Mouse (Mus musculus): Measurements from ENCODE around the gene Cep104. TPM values are rescaled to one million over a fixed set of nuclear protein-coding genes. Genes with fewer than 3 reads are reported as not detected.

Cep104 gene
- polyA plus RNA-seq, 1 experiment from 2014 or later, result 21.4 TPM

- Histone ChIP-seq H3K27ac (ENCODE audit: low read depth) (no peak overlapping the region), H3K9me3 (ENCODE audit: low read depth, low read length) (no peaks in the 10 kb centered on the region), H3K4me3 (ENCODE audit: low read depth, low read length) (no peak overlapping the region), H3K4me1 (ENCODE audit: insufficient read depth) (no peaks in the 10 kb centered on the region), H3K36me3 (ENCODE audit: insufficient read depth) (no peaks in the 10 kb centered on the region), H3K4me2 (no peak overlapping the region), H3K27me3 (ENCODE audit: insufficient read depth, low read length) (0 out of 2 replicates have a peak, but pooled peaks cover 2% of the 10 kb centered on the region), H3K9ac (no peak overlapping the region)
- no peak for DNase-seq
- TF ChIP-seq CTCF (IDR thresholded peaks at IDR 0.05; ENCODE audit: low read depth), result no peak
- 71% methylated on average over 2 of the region's 2 CpGs for WGBS
- ATAC-seq (ENCODE audit: insufficient read depth), result no peak
These were observed 24.6 kb upstream of the Cep104 start for GRCm38 (mm10) chr4:153950372-153950771.

- Histone ChIP-seq H3K4me1 (ENCODE audit: insufficient read depth) (no peaks in the 10 kb centered on the region), H3K9me3 (ENCODE audit: low read depth, low read length) (no peaks in the 10 kb centered on the region), H3K4me2 (no peak overlapping the region), H3K36me3 (ENCODE audit: insufficient read depth) (no peaks in the 10 kb centered on the region), H3K9ac (no peak overlapping the region), H3K27ac (ENCODE audit: low read depth) (no peak overlapping the region), H3K4me3 (ENCODE audit: low read depth, low read length) (no peak overlapping the region), H3K27me3 (ENCODE audit: insufficient read depth, low read length) (0 out of 2 replicates have a peak, but pooled peaks cover 2% of the 10 kb centered on the region)
- ATAC-seq (ENCODE audit: insufficient read depth), result no peak
- WGBS, result 56% methylated on average over 3 of the region's 3 CpGs
- DNase-seq, result no peak
- TF ChIP-seq CTCF (IDR thresholded peaks at IDR 0.05; ENCODE audit: low read depth), result no peak
These were observed 23.8 kb upstream of the Cep104 start for GRCm38 (mm10) chr4:153951150-153951549.

- H3K9me3 ChIP-seq (ENCODE audit: low read depth, low read length), result no peaks in the 10 kb centered on the region
- no peak overlapping the region for H3K27ac ChIP-seq (ENCODE audit: low read depth)
- H3K4me1 ChIP-seq (ENCODE audit: insufficient read depth), result no peaks in the 10 kb centered on the region
- DNase-seq, result no peak
- H3K9ac ChIP-seq, result no peak overlapping the region
- TF ChIP-seq CTCF (IDR thresholded peaks at IDR 0.05; ENCODE audit: low read depth), result no peak
- no peak for ATAC-seq (ENCODE audit: insufficient read depth)
- H3K4me3 ChIP-seq (ENCODE audit: low read depth, low read length), result no peak overlapping the region
- 43% methylated on average over 5 of the region's 5 CpGs for WGBS
- H3K4me2 ChIP-seq, result no peak overlapping the region
- H3K36me3 ChIP-seq (ENCODE audit: insufficient read depth), result no peaks in the 10 kb centered on the region
- H3K27me3 ChIP-seq (ENCODE audit: insufficient read depth, low read length), result 0 out of 2 replicates have a peak, but pooled peaks cover 2% of the 10 kb centered on the region
These were observed 23.3 kb upstream of the Cep104 start for GRCm38 (mm10) chr4:153951692-153952091.

DNA sequence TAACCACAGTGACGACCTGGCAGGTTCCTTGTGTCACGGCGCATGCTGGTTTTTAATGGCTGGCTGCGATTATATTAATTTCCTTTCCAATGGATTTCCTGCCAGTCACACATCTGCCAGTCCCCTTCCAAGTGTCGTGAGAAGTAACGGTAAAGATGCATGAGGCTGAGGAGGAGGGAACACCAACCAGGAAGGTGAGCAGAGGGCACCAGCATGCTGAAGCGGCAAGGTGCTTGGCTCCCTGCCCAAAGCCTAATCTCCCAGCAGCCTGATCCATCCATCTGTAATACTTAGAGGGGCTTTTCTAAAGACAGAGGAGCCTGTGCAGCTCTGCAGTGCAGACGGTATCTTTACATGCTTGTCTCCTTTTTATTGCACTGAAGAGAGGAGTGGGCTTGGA lies 19.3 kb upstream of the Cep104 start:
- no peaks in the 10 kb centered on the region for H3K27me3 ChIP-seq (ENCODE audit: insufficient read depth, low read length)
- peaks cover 16% of the 10 kb centered on the region for H3K36me3 ChIP-seq (ENCODE audit: insufficient read depth)
- ATAC-seq (ENCODE audit: insufficient read depth), result no peak
- peaks cover 2% of the 10 kb centered on the region; the same call in 1 of the 2 replicates for H3K4me1 ChIP-seq (ENCODE audit: insufficient read depth)
- H3K9ac ChIP-seq, result no peak overlapping the region
- H3K4me2 ChIP-seq, result no peak overlapping the region
- H3K27ac ChIP-seq (ENCODE audit: low read depth), result no peak overlapping the region
- no peak for TF ChIP-seq CTCF (IDR thresholded peaks at IDR 0.05; ENCODE audit: low read depth)
- 80% methylated on average over 8 of the region's 8 CpGs for WGBS
- no peak overlapping the region for H3K4me3 ChIP-seq (ENCODE audit: low read depth, low read length)
- H3K9me3 ChIP-seq (ENCODE audit: low read depth, low read length), result no peaks in the 10 kb centered on the region
- DNase-seq, result no peak

- Histone ChIP-seq H3K4me3 (ENCODE audit: low read depth, low read length) (peak within 1 kb of the TSS; percentile 79), H3K4me1 (ENCODE audit: insufficient read depth) (peaks cover 2% of the 10 kb centered on the region; the same call in 1 of the 2 replicates), H3K36me3 (ENCODE audit: insufficient read depth) (peaks cover 25% of the 10 kb centered on the region), H3K4me2 (peak within 1 kb of the TSS; percentile 82), H3K27me3 (ENCODE audit: insufficient read depth, low read length) (no peaks in the 10 kb centered on the region), H3K9me3 (ENCODE audit: low read depth, low read length) (no peaks in the 10 kb centered on the region), H3K9ac (peak within 1 kb of the TSS; percentile 91), H3K27ac (ENCODE audit: low read depth) (peak within 1 kb of the TSS; percentile 95)
- peak; percentile 95 for ATAC-seq (ENCODE audit: insufficient read depth)
- WGBS, result 2% methylated on average over 67 of the region's 67 CpGs
- DNase-seq, result peak; percentile 99
- 0 out of 2 replicates have a peak, but pooled peaks have one; percentile 5 for TF ChIP-seq CTCF (IDR thresholded peaks at IDR 0.05; ENCODE audit: low read depth)
These were observed 18.2 kb upstream of the Cep104 start, which contains the start of gene A430005L14Rik for GRCm38 (mm10) chr4:153956569-153957405. A430005L14Rik (plus strand) TSS chr4:153957237.

GRCm38 (mm10) chr4:153957444-153958250 lies 17.3 kb upstream of the Cep104 start:
- Histone ChIP-seq H3K27ac (ENCODE audit: low read depth) (peak overlapping the region; percentile 95), H3K4me3 (ENCODE audit: low read depth, low read length) (peak overlapping the region; percentile 79), H3K4me1 (ENCODE audit: insufficient read depth) (peaks cover 2% of the 10 kb centered on the region; the same call in 1 of the 2 replicates), H3K9me3 (ENCODE audit: low read depth, low read length) (no peaks in the 10 kb centered on the region), H3K9ac (peak overlapping the region; percentile 91), H3K36me3 (ENCODE audit: insufficient read depth) (peaks cover 33% of the 10 kb centered on the region), H3K4me2 (peak overlapping the region; percentile 82), H3K27me3 (ENCODE audit: insufficient read depth, low read length) (no peaks in the 10 kb centered on the region)
- DNase-seq (peak; percentile 54), ATAC-seq (ENCODE audit: insufficient read depth) (peak; percentile 75)
- under 1% methylated on average over 37 of the region's 37 CpGs for WGBS
- TF ChIP-seq CTCF (IDR thresholded peaks at IDR 0.05; ENCODE audit: low read depth), result no peak

All from lung, embryonic 14.5 days (tissue).